Mouse (Mus musculus) heart, adult 11 months (tissue): ENCODE results near the gene Kcnd3.

Experiments
- DNase-seq: peaks from one replicate; pipeline ENCODE4 v3.0.0; 2022

Kcnd3 gene

GRCm38 (mm10) chr3:105466538-105466937 is 14.4 kb downstream of the Kcnd3 start:
- no peak for DNase-seq

DNA sequence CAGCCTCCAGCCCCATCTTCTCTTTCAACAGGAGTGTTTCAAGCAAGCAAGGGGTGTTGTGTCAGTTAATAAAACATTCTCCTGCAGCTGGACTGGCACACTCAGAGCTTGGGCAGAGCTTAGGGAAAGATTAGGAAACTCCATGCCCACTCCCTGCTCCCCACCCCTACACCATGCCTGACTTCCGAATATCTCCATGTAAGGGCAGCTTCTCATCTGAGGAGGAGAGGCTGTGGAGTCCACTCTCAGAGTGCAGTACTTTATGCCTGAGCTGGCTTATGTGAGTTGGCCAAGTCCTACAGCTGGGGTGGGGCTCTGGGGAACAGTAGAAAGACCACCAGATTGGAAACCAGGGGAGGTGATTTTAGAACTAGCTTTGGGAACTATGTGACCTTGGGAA is 20.4 kb downstream of the Kcnd3 start:
- no peak for DNase-seq

DNA sequence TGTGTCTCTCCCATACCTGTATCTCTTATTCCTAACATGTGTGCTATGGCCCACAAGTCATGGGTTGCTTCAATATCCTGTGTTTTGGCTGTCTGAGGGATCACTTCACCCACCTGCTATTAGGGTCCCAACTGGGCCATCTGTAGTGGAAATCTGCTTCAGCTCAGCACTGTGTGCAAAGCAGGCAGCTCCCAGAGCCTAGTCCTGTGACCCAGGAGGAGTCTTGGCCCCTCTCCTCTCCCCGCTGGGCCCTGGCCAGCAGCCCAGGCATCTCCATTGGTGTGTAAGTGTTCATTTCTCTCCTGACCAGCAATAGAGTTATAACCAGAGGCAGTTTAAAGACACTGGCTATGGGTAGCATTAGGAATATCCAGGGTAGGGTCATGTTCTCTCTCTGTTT is 24.3 kb downstream of the Kcnd3 start:
- no peak for DNase-seq

DNA sequence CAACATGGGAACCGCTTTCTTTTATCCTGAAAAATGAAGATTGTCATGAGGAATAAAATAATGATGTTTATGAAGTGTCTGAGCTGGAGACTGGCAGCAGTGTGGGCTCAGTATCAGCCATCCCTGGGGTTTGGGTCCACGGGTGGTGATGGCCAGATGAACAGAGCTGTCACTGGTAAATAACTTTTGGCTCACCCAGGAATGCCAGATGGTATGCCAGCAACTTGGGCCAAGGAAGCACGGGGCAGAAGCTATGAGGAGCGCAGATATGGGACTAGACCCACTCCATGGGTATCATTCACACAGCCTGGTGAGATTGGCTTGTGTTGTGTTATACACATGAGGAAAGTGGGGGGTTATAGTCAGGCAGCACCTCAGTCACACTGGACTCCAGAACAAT is 26.7 kb downstream of the Kcnd3 start:
- no peak for DNase-seq

DNA sequence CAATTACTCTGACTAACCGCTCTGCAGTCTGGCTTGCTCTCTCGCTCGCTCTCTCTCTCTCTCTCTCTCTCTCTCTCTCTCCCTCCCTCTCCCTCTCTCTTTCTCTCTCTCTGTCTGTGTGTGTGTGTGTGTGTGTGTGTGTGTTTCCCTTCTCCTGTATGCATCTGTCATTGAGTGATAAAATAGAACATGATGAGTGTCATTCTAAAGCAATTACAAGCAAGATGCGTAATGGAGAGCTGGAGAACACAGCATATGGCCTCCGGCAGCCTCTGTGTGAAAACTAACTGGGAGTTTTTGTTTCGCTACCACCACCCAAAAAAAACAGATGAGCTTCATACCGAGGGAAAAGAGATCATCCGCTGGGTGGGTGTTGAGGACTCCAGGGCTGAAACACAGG is 29.3 kb downstream of the Kcnd3 start:
- no peak for DNase-seq

GRCm38 (mm10) chr3:105483651-105484052 is 31.5 kb downstream of the Kcnd3 start:
- DNase-seq, result no peak

- DNase-seq, result no peak
Measured at GRCm38 (mm10) chr3:105487171-105487570, 35.0 kb downstream of the Kcnd3 start.

DNA sequence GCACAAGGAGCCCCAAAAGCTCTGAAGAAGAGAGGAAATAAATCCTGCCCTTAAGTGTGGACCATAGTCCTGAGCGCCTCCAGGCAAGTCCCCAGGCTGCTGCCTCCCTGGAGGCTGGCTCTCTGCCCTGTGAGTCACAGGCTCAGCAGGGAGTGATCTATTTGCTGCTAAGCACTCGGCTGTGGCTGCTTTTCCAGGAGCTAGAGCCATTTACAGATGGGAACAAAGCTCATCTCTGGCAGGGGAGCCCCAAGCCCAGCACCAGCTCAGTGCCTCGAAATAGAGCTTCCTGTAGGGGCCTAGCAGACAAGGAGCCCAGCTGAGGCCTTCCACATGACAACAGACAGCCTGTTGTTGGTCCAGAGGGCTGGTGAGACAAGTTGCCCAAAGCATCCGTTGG is 37.5 kb downstream of the Kcnd3 start:
- DNase-seq, result peak; percentile 96

- DNase-seq, result no peak
Measured at GRCm38 (mm10) chr3:105494886-105495285, 42.8 kb downstream of the Kcnd3 start.

DNA sequence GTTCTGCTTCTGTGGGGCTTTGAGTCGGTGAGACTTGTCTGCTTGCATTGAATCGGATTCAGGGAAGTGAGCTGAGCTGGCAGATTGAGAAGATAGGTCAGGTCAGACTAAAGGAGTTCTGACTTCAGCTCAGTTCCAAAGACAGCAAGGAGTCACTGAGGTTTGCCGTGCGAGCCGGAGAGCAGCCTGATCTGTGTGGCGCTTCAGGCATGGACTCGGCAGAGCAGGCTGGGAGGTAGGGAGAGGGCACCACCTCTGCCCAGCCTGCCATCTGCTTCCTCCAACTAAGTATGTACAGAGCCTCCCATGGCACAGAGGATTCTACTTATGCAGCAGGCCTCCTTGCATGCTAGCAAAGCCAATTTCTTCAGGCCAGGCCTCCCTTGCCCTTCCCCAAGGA is 44.1 kb downstream of the Kcnd3 start:
- DNase-seq, result no peak

- DNase-seq, result no peak
Measured at GRCm38 (mm10) chr3:105496935-105497334, 44.8 kb downstream of the Kcnd3 start.

GRCm38 (mm10) chr3:105501071-105501470 is 48.9 kb downstream of the Kcnd3 start:
- DNase-seq, result no peak

DNA sequence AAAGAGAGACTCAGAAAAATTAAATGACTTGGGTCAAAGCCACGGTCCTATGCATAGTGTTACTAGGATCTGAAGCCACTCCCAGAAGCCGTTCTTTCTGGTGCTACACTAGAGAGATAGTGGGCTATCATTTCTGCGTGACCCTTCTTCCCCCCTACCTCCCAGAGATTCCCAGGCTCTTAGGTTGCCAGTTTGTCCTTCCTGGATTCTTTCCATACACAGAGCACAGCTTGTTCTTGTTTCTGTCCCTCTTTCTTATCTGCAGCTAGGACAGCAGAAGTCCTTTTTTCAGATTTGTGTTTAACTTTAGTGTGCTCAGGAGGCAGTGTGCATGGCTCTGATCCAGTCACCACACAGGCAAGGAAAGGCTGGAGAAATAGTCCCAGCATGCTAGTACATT is 52.1 kb downstream of the Kcnd3 start:
- DNase-seq, result peak; percentile 92

DNA sequence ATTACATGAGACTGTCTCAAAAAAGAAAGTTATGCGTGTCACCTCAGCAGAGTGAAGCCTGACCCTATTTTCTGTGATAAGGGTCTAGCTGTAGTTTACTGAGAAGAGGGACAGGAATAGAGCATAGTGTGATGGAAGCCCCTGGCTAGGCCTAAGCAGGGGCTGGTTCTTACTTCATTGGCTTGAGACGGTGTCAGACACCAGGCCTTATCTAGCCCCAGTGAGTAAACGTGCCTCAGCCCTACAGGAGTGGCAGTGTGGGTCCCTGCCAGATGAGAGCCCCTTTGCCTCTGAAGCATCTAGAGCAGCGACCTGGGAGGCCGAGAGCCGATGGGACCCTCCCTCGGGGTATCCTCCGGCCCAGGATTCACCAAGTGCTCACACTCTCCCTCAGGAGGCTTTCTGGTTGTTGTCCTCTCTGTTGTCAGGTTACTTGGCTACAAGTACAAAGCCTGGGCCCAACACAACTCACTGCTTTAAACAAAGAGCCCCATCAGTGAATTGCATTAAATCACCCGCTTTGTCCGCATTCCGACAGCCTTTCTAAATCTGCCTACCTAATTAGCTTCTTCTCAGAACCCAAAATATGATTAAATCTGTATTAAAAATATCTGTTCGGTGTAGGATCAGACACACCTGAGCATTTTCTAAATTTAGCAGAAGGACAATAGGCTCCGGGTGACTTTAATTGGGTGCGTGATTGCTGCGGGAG is 53.2 kb downstream of the Kcnd3 start:
- no peak for DNase-seq

GRCm38 (mm10) chr3:105505873-105506170 is 53.7 kb downstream of the Kcnd3 start:
- DNase-seq, result no peak

GRCm38 (mm10) chr3:105506592-105506991 is 54.5 kb downstream of the Kcnd3 start:
- DNase-seq, result no peak

GRCm38 (mm10) chr3:105509321-105509720 is 57.2 kb downstream of the Kcnd3 start:
- DNase-seq, result no peak

DNA sequence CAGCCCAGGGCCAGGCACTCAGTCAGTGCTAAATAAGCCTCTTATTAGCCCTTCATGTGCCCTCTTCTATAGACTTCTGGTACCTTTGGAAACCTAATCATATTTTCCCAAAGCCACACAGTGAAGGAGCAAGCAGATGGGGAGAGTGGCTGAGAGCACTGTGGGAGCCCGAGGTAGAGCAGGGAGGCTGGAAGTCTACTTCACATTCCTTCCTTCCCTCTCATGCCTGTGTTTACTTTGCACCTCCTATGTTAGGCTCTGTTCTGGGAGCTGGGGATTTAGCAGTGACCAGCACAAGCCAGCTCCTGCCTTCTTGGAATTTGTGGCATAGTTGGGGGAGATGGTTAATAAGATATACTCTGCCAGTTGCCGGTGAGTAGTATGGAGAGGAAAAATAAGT is 59.7 kb downstream of the Kcnd3 start:
- DNase-seq, result no peak

DNA sequence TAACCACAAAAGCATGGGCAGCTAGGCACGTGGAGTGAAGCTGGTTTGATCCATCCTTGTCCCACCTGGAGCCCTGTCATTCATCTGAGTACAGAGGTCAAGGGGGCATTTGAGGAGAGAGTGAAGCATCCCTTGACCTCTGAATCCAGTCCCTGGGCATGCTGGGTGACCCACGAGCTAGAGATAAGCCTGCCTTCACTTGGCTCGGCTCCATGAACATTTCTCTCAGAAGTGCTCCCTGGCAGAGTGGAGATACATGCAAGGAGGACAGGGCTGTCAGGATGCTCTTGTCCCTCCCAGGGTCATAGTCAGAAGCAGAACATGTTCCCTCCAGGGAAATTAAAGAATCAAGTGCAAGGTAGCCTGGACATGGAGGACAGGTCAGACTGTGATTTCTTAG is 62.1 kb downstream of the Kcnd3 start:
- peak; percentile 93 for DNase-seq

- no peak for DNase-seq
Measured at GRCm38 (mm10) chr3:105515035-105515434, 62.9 kb downstream of the Kcnd3 start.

GRCm38 (mm10) chr3:105515640-105516039 is 63.5 kb downstream of the Kcnd3 start:
- no peak for DNase-seq

- DNase-seq, result no peak
Measured at GRCm38 (mm10) chr3:105520446-105520845, 68.3 kb downstream of the Kcnd3 start.

- peak; percentile 97 for DNase-seq
Measured at GRCm38 (mm10) chr3:105521178-105521631, 69.1 kb downstream of the Kcnd3 start.

DNA sequence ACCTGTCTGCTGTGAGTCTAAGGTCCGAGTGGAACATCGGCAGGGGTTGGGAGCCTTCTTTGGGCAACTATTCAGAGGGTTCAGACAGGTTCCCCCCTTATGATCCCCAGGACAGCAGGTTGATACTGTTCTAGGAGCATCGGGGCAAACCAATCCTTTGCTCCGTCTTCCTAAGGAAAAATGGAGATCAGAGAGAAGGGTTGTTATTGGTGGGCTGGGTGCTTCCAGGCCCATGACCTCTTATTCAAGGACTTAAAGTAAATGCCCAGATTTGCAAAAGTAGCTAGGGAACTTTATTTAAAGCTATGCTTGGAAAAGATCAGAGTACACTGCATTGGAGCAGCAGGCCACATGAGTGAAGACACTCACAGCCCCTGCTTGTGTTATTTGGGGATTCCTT is 69.5 kb downstream of the Kcnd3 start:
- peak; percentile 79 for DNase-seq

DNA sequence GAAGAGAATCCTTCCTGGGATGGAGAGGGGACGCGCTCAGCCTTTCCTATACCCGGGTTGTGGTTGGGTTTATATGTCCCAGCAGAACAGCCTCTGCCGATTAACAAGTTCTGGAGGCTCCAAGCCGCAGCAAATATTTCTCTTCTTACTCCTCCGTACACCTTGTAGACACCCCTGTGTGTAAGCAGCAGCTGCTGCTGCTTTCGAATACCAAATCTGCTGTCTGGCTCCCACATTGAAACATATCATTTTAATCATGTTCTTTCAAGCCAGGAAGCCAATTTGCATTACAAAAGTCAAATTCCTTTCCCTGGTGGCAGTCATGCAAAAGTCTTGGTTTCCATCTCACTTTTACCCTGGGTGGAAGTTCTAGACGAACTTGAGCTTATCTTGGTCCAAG is 76.7 kb downstream of the Kcnd3 start:
- DNase-seq, result no peak

- no peak for DNase-seq
Measured at GRCm38 (mm10) chr3:105529700-105530099, 77.6 kb downstream of the Kcnd3 start.
